Mouse (Mus musculus): ENCODE measurements at regions not wholly inside any gene's neighbourhood (a gene's known extent, or its start where the extent isn't known, plus 50 kb on each side); places are given as distances from the start of the nearest gene placed in this dataset.
A peak's percentile ranks its signal among the peaks of the same experiment; 100 is the strongest.

- Histone ChIP-seq H3K27me3 (replicated peaks; ENCODE audit: control insufficient read depth, insufficient read depth, low read length) (no peaks in the 10 kb centered on the region), H3K4me3 (ENCODE audit: low read depth, low read length) (no peak overlapping the region), H3K4me1 (ENCODE audit: control insufficient read depth, insufficient read depth, low read length) (no peaks in the 10 kb centered on the region), H3K9ac (ENCODE audit: low read length) (no peak overlapping the region), H3K9me3 (replicated peaks; ENCODE audit: control insufficient read depth, low read length) (no peaks in the 10 kb centered on the region), H3K36me3 (ENCODE audit: control insufficient read depth, insufficient read depth, low read length) (no peaks in the 10 kb centered on the region), H3K27ac (ENCODE audit: low read depth, low read length) (no peak overlapping the region), H3K4me2 (ENCODE audit: low read length) (no peak overlapping the region)
- ATAC-seq: no peak
- DNase-seq (ENCODE audit: low spot score): no peak
- 96% methylated on average over 5 of the region's 5 CpGs for WGBS
Measured at GRCm38 (mm10) chr7:65588197-65588596, 56.5 kb upstream of the Tarsl2 start.

GRCm38 (mm10) chr7:65586429-65586828, 58.3 kb upstream of the Tarsl2 start:
- DNase-seq (ENCODE audit: low spot score): peak; percentile 12
- Histone ChIP-seq H3K4me3 (ENCODE audit: low read depth, low read length) (no peak overlapping the region), H3K4me1 (ENCODE audit: control insufficient read depth, insufficient read depth, low read length) (no peaks in the 10 kb centered on the region), H3K9me3 (replicated peaks; ENCODE audit: control insufficient read depth, low read length) (no peaks in the 10 kb centered on the region), H3K36me3 (ENCODE audit: control insufficient read depth, insufficient read depth, low read length) (no peaks in the 10 kb centered on the region), H3K27ac (ENCODE audit: low read depth, low read length) (no peak overlapping the region), H3K4me2 (ENCODE audit: low read length) (no peak overlapping the region), H3K27me3 (replicated peaks; ENCODE audit: control insufficient read depth, insufficient read depth, low read length) (no peaks in the 10 kb centered on the region), H3K9ac (ENCODE audit: low read length) (no peak overlapping the region)
- WGBS: 90% methylated on average over 12 of the region's 12 CpGs
- no peak for ATAC-seq

- ATAC-seq (no peak), DNase-seq (ENCODE audit: low spot score) (no peak)
- Histone ChIP-seq H3K4me3 (ENCODE audit: low read depth, low read length) (no peak overlapping the region), H3K27me3 (replicated peaks; ENCODE audit: control insufficient read depth, insufficient read depth, low read length) (no peaks in the 10 kb centered on the region), H3K27ac (ENCODE audit: low read depth, low read length) (no peak overlapping the region), H3K4me2 (ENCODE audit: low read length) (no peak overlapping the region), H3K4me1 (ENCODE audit: control insufficient read depth, insufficient read depth, low read length) (no peaks in the 10 kb centered on the region), H3K9ac (ENCODE audit: low read length) (no peak overlapping the region), H3K36me3 (ENCODE audit: control insufficient read depth, insufficient read depth, low read length) (no peaks in the 10 kb centered on the region), H3K9me3 (replicated peaks; ENCODE audit: control insufficient read depth, low read length) (no peaks in the 10 kb centered on the region)
- 78% methylated on average over 4 of the region's 4 CpGs for WGBS
Measured at GRCm38 (mm10) chr7:65585251-65585650, 57.7 kb upstream of the Tjp1 start.

- no peak for ATAC-seq
- H3K9ac ChIP-seq (ENCODE audit: low read length): no peak overlapping the region
- H3K4me3 ChIP-seq (ENCODE audit: low read depth, low read length): no peak overlapping the region
- no peaks in the 10 kb centered on the region for H3K27me3 ChIP-seq (replicated peaks; ENCODE audit: control insufficient read depth, insufficient read depth, low read length)
- no peaks in the 10 kb centered on the region for H3K9me3 ChIP-seq (replicated peaks; ENCODE audit: control insufficient read depth, low read length)
- no peak for DNase-seq (ENCODE audit: low spot score)
- H3K4me2 ChIP-seq (ENCODE audit: low read length): no peak overlapping the region
- H3K27ac ChIP-seq (ENCODE audit: low read depth, low read length): no peak overlapping the region
- H3K4me1 ChIP-seq (ENCODE audit: control insufficient read depth, insufficient read depth, low read length): peaks cover 4% of the 10 kb centered on the region
- 68% methylated on average over 10 of the region's 10 CpGs for WGBS
- no peaks in the 10 kb centered on the region for H3K36me3 ChIP-seq (ENCODE audit: control insufficient read depth, insufficient read depth, low read length)
Measured at GRCm38 (mm10) chr7:65580938-65581534, 53.5 kb upstream of the Tjp1 start.
